Mouse (Mus musculus): ENCODE data around the gene Ccl9. TPM values are rescaled to one million over a fixed set of nuclear protein-coding genes. Genes with fewer than 3 reads are reported as not detected.

Gene Ccl9
- total and polyA plus RNA-seq, 3 experiments, result 0.67 to 0.81 TPM; not detected in 1

DNA sequence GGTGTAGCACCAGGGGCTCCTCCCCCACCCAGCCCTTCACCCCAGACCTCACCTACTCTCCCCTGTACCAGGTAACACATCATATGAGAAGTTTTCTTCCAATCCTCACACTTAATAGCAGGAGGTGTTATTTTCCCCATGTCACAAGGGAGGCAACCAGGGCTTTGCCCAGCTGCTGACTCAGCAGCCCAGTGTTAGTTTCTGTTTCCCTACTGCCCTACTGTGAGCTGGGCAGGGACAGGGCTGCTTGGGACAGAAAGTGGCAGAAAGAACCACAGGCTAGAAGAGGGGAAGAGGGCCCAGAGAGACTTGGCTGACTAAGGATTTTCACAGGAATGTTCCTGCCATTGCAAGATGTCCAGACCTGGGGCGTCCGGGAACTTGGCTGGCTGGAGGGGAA lies 37.5 kb downstream of the Ccl9 start:
- Histone ChIP-seq H3K27ac (ENCODE audit: insufficient read depth, low read depth) (no peak overlapping the region), H3K36me3 (replicated peaks in 1 of 2; ENCODE audit: control insufficient read depth in 1 of 2, insufficient read depth in 1 of 2, low read length in 1 of 2) (peaks cover 0 to 6% of the 10 kb centered on the region in 2 experiments), H3K4me1 (ENCODE audit: control insufficient read depth in 1 of 2, insufficient read depth in 2 of 2) (peaks cover 18 to 47% of the 10 kb centered on the region in 2 experiments), H3K9ac (ENCODE audit: insufficient read depth, low read depth) (no peak overlapping the region), H3K27me3 (replicated peaks) (no peaks in the 10 kb centered on the region), H3K79me2 (replicated peaks; ENCODE audit: control insufficient read depth, extremely low read depth, insufficient read depth, poor library complexity, severe bottlenecking) (no peaks in the 10 kb centered on the region), H3K4me2 (ENCODE audit: insufficient read depth, low read depth, poor library complexity, severe bottlenecking) (no peak overlapping the region), H3K4me3 (replicated peaks in 1 of 3; ENCODE audit: low read depth in 2 of 3, low read length in 2 of 3, poor library complexity in 1 of 3) (no peak overlapping the region), H3K9me3 (replicated peaks; ENCODE audit: low read length) (peaks cover 6% of the 10 kb centered on the region)
- in situ Hi-C loops (cut with MboI; ENCODE audit: low pct_ligation_motif_present, low pct_unique_long_range_greater_than_20kb, low sequenced_read_pairs) (no loop called here), dilution Hi-C loops (cut with MboI; ENCODE audit: extremely low pct_ligation_motif_present, extremely low pct_unique_long_range_greater_than_20kb, low sequenced_read_pairs) (no loop called here)
- DNase-seq (ENCODE audit: extremely low read depth), result no peak
- TF ChIP-seq ZKSCAN1 (IDR thresholded peaks at IDR 0.05; ENCODE audit: borderline replicate concordance, low read depth, low read length) (peak; percentile 56), ZC3H11A (IDR thresholded peaks at IDR 0.05; ENCODE audit: low read depth, low read length) (no peak), MAFK (IDR thresholded peaks at IDR 0.05; ENCODE audit: insufficient replicate concordance, low read length) (peak; percentile 97), ELF1 (IDR thresholded peaks at IDR 0.05; ENCODE audit: low read depth, low read length) (no peak)

DNA sequence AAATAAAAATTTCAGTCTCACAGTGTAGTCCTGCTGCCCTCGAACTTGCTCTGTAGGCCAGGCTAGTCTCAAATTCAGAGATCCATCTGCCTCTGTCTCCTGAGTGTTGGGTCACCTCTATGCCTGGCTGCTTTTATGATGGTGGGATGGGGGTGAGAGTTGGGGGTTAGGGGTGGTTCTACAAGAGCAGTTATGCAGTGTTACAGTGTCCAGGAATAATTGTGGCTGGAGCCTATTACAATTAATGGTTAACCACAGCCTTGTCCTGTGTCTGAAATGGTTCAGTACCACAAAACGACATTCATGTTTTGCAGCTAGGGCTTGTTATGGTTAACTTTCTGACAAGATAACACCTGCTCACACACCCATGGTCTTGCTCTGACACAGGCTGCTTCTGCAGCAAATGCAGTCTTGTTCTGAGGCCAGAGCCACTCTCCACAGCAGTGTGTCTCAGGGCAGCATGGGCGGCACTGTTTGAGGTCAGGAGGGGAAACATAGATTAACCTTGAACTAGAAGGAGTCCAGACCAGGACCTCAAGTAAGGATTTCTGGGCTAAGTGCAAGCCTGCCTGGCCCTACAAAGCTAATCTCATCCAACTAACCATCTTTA lies 39.6 kb downstream of the Ccl9 start:
- H3K4me3 ChIP-seq (replicated peaks in 1 of 3; ENCODE audit: low read depth in 2 of 3, low read length in 2 of 3, poor library complexity in 1 of 3), result no peak overlapping the region
- H3K79me2 ChIP-seq (replicated peaks; ENCODE audit: control insufficient read depth, extremely low read depth, insufficient read depth, poor library complexity, severe bottlenecking), result no peaks in the 10 kb centered on the region
- H3K9me3 ChIP-seq (replicated peaks; ENCODE audit: low read length), result peaks cover 6% of the 10 kb centered on the region
- H3K4me1 ChIP-seq (ENCODE audit: control insufficient read depth in 1 of 2, insufficient read depth in 2 of 2), result peaks cover 22 to 54% of the 10 kb centered on the region in 2 experiments
- dilution Hi-C loops (cut with MboI; ENCODE audit: extremely low pct_ligation_motif_present, extremely low pct_unique_long_range_greater_than_20kb, low sequenced_read_pairs), result no loop called here
- no peak overlapping the region for H3K27ac ChIP-seq (ENCODE audit: insufficient read depth, low read depth)
- H3K27me3 ChIP-seq (replicated peaks), result no peaks in the 10 kb centered on the region
- no peak for DNase-seq (ENCODE audit: extremely low read depth)
- TF ChIP-seq ZNF384 (IDR thresholded peaks at IDR 0.05; ENCODE audit: low read depth, low read length) (no peak), USF1 (IDR thresholded peaks at IDR 0.05; ENCODE audit: low read depth, low read length) (no peak), ZC3H11A (IDR thresholded peaks at IDR 0.05; ENCODE audit: low read depth, low read length) (no peak), SMC3 (IDR thresholded peaks at IDR 0.05; ENCODE audit: low read depth, low read length) (no peak), NELFE (IDR thresholded peaks at IDR 0.05; ENCODE audit: low read depth, low read length) (no peak), CHD2 (IDR thresholded peaks at IDR 0.05; ENCODE audit: low read length) (no peak), TCF12 (IDR thresholded peaks at IDR 0.05; ENCODE audit: low read depth, low read length) (no peak), PAX5 (IDR thresholded peaks at IDR 0.05; ENCODE audit: low read length) (no peak), EP300 (IDR thresholded peaks at IDR 0.05; ENCODE audit: low read length) (no peak), CHD1 (IDR thresholded peaks at IDR 0.05; ENCODE audit: low read depth, low read length) (no peak), POLR2A (IDR thresholded peaks at IDR 0.05; ENCODE audit: low read depth, low read length) (no peak), NRF1 (IDR thresholded peaks at IDR 0.05; ENCODE audit: low read depth, low read length) (no peak), ETS1 (conservative IDR thresholded peaks at IDR 0.05; ENCODE audit: low read depth, low read length) (no peak)
- H3K36me3 ChIP-seq (replicated peaks in 1 of 2; ENCODE audit: control insufficient read depth in 1 of 2, insufficient read depth in 1 of 2, low read length in 1 of 2), result peaks cover 0 to 6% of the 10 kb centered on the region in 2 experiments
- H3K4me2 ChIP-seq (ENCODE audit: insufficient read depth, low read depth, poor library complexity, severe bottlenecking), result no peak overlapping the region
- no peak overlapping the region for H3K9ac ChIP-seq (ENCODE audit: insufficient read depth, low read depth)
- in situ Hi-C loops (cut with MboI; ENCODE audit: low pct_ligation_motif_present, low pct_unique_long_range_greater_than_20kb, low sequenced_read_pairs), result no loop called here
